Mouse (Mus musculus) heart, adult 9 months (tissue): Measurements from ENCODE around the gene Mmrn2.
"Not testable (repeated sequence)": the region's sequence is repeated elsewhere in the genome, so short reads cannot be mapped to it uniquely, and the experiment has no call there.

Experiments used
- DNase-seq, 2 experiments: peaks; one replicate each; pipeline ENCODE4 v3.0.0; 2022; ENCODE audit warnings: low spot score in 2 of 2

The Mmrn2 gene

GRCm38 (mm10) chr14:34362135-34362534 is 13.1 kb upstream of the Mmrn2 start:
- no peak for DNase-seq

GRCm38 (mm10) chr14:34362726-34363445 is 12.4 kb upstream of the Mmrn2 start:
- peak; percentile 74 to 75 for DNase-seq

GRCm38 (mm10) chr14:34363490-34364253 is 11.6 kb upstream of the Mmrn2 start:
- peak; percentile 89 for DNase-seq

- not testable (repeated sequence) for DNase-seq
These were observed 10.8 kb upstream of the Mmrn2 start for GRCm38 (mm10) chr14:34364254-34365146.

GRCm38 (mm10) chr14:34365147-34365507 is 10.1 kb upstream of the Mmrn2 start:
- DNase-seq, result no peak

DNA sequence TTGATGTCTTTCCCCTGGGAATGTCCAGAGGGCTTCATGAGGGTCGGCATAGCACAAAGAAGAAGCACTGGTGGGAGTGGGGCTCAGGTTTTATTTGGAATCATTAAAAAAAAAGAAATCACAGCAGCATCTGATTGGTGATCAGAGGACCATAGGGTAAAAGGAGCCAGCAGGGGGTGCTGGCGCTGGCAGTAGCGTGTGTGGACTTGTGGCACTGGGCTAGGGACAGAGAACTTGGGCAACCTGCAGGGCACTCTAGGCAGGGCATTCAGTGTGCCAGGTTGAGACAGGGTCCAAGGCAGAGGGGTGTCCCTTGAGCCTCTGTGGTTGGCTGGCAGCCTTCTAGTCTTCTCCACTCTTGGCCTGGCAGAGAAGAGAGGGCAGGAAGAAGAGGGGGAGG is 5.1 kb upstream of the Mmrn2 start:
- DNase-seq, result no peak

- no peak for DNase-seq
These were observed 4.3 kb upstream of the Mmrn2 start for GRCm38 (mm10) chr14:34370921-34371320.

- DNase-seq, result no peak
These were observed 3.5 kb upstream of the Mmrn2 start for GRCm38 (mm10) chr14:34371763-34372162.

DNA sequence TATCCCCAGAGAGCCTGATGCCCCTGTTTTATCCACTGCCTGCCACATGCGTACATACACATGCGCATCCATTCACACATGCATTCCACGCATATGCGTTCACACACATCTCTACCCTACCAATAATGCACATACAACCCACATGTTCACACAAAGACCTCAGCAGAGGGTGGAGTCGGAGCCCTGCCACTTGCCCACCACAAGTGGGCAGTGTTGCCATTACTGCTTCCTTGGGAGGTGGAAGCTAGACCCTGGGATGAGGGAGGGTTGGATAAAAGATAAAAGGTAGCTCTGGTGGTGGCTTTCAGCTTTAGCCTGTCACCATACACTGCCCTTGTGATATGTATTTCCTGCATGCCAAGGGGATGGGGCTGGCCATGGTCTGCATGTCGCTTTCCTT is 2.6 kb upstream of the Mmrn2 start:
- peak in 1 of 2 experiments; percentile 56 for DNase-seq

- DNase-seq, result no peak
These were observed 1.7 kb upstream of the Mmrn2 start for GRCm38 (mm10) chr14:34373581-34373980.

DNA sequence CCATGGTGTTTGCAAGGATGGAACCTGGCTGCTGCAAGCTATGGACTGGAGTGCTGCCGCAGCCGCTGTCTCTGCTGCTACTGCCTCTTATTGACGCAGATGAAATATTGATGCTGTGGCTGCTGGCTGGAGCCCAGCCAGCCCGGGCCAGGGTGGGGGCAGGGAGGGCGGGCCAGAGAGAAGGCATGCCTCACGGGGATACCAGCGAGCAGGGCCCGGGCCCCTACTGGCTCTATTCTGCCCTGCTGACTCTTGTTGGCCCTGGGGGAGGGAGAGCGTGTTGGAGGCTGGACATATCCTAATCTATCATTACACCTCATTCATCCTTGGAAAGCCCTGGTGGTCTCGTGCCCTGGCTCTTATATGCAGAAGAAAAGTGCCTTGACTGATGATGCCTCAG is 688 bp upstream of the Mmrn2 start, which contains the start of gene Sncg:
Sncg (minus strand) TSS at position 213 of the 400 bp plus-strand sequence.
- DNase-seq, result no peak

DNA sequence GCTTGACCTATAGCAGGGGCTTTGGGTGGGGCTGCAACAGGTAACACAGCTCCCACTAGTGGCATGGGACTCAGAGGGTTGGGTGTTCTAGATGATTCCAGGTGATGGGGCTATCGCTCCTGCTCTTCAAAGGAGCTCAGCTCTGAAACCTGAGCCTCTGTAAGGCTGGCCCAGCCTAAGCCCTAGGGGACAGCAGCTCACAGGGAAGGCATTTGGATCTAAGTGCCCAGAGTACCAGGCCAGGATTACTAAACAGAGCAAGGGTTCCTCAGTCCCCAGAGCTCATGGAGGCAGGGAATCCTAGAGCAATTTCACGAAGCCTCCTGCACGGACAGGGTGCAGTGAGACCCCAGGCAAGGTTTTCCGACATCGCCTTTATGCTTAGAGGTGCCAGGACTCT is 676 bp downstream of the Mmrn2 start:
- DNase-seq, result no peak

GRCm38 (mm10) chr14:34377121-34377520 is 1.9 kb downstream of the Mmrn2 start:
- no peak for DNase-seq

- DNase-seq, result peak; percentile 75 to 87
These were observed 3.5 kb downstream of the Mmrn2 start for GRCm38 (mm10) chr14:34378560-34379331.

- DNase-seq, result no peak
These were observed 7.8 kb downstream of the Mmrn2 start for GRCm38 (mm10) chr14:34382921-34383704.

DNA sequence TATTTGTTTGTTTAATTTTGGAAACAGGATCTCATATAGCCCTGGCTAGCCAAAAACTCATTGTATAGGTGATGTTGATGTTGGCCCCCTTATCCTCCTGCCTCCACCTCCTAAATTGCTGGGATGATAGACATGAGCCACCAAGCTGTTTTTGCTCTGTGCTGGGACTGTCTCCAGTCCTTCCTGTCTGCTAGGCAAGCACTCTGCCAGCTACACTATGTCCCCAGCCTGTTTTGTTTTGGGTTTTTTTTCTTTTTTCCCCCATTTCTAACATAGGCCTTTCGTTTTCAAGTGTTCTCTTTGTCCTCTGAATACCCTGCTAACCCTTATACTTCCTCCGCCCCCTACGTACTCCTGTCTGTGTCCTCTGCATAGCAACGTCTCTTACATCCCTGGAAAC is 18.0 kb downstream of the Mmrn2 start:
- no peak for DNase-seq

GRCm38 (mm10) chr14:34397871-34398270 is 22.6 kb downstream of the Mmrn2 start:
- DNase-seq, result no peak

GRCm38 (mm10) chr14:34398901-34399300 is 23.6 kb downstream of the Mmrn2 start:
- DNase-seq, result no peak

DNA sequence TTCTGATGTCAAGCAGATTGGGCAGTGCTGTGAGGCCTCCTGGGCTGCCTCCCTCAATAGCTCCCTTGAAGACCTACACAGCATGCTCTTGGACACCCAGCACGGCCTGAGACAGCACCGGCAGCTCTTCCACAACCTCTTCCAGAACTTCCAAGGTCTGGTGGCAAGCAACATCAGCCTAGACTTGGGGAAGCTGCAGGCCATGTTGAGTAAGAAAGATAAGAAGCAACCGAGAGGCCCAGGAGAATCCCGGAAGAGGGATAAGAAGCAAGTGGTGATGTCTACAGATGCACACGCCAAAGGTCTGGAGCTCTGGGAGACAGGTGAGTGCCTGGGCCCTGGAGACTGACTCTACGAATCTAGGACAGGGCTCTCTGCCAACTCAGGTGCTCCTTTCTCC is 24.0 kb downstream of the Mmrn2 start:
- no peak for DNase-seq

DNA sequence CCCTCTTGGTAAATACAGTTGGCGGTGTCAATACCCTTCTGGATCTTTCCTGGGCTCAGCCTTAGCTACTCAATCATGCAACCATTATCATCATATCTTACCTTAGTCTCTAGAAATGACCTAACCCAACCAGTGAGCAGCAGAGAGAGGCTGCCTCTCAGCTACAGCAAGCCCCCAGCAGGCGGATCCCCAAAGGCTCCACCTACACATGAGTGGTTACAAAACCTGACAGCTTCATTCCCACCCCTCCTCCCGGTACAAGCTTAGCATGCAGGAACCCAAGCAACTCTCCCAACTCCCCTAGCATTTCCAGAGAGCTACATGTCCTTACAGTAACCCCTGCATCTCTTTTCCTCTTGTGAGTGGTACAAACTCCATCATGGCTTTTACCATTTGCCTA is 24.8 kb downstream of the Mmrn2 start:
- no peak for DNase-seq

DNA sequence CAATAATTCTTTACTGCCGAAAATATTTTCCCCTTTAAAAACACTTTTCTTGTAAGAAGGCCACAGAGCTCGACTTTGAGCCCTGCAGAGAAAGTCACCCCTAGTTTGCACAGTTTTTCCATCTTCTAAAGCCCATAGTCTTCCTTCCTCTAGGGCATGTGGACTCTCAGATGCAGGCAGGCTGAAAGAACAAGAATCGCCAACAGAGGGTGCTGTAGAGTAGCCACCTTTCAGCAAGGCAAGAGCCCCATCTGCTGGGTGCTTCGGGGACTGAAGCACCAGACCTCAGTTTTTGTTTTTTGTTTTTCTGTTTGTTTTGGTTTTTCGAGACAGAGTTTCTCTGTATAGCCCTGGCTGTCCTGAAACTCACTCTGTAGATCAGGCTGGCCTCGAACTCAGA is 25.9 kb downstream of the Mmrn2 start:
- DNase-seq, result peak; percentile 44 to 83
